ENCODE assay signal across 12 mouse cellular contexts in the genomic region with DNA sequence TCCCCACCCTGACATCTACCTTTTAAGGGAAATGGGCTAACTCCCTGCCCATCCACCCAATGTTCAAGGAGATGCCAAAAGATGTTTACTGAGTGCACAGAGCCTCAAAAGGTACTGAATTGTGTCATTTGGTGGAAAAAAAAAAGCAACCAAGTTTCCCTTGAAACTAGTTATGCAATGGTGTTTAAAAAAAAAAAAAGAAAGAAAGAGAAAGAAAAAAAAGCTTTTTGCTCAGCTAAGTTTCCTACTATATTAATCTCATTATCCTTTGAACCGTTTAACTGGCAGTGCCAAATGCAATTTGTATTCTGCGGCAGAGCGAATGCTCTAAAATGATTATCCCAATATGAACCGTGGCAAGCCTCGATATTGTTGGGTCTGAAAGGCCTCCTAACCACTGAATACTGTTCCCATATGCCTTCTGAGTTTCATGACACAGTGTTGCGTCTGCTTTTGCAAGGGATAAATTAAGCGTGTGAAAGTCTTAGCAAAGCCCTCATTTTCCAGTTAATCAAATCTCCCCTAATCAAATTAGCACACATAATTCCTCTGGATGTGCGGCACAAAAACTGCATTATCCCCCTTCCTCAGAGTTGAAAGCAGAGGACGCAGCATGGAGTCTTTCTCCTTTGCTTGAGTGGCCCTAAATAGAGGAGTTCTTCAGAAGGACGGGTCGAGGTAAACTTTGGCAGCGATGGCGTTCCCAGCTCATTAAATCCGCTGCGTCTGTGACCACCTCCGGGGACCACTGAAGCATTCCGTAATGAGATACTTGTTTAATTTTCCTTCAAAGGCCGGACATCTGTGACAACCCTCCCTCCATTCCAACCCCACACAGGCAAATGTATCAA.
DNase-seq lines count a peak whose midpoint lies in the region; ATAC-seq and TF ChIP-seq lines count a peak whose summit lies in the region.
"Had no signal": no experiment of that assay in that cellular context is flagged by ENCODE, and none has a peak within 500 bp of the region (broad histone marks: within the 10 kb centered on the region; RNA-seq: fewer than 3 reads in every experiment).

No protein-coding gene starts in this region.

- H3K4me1 ChIP-seq in forebrain, postnatal 0 days (ENCODE audit: insufficient read depth), result peaks cover 9% of the 10 kb centered on the region; the same call in 1 of the 2 replicates
- H3K4me1 ChIP-seq in midbrain, embryonic 14.5 days (ENCODE audit: control insufficient read depth, insufficient read depth, low read length), result peaks cover 66% of the 10 kb centered on the region
- H3K4me1 ChIP-seq in liver, embryonic 12.5 days, result 0 out of 2 replicates have a peak, but pooled peaks cover 3% of the 10 kb centered on the region

- ATAC-seq in forebrain, postnatal 0 days, result peak; percentile 35; the same call in 1 of the 2 replicates
- peak; percentile 69 for ATAC-seq in midbrain, embryonic 14.5 days (ENCODE audit: low FRiP score, low TSS enrichment)
- ATAC-seq in erythroblast, adult 5-6 weeks (replicated peaks; ENCODE audit: low FRiP score, poor library complexity, severe bottlenecking), result no peak
- no peak for ATAC-seq in liver, embryonic 12.5 days

- no peak overlapping the region for H3K4me2 ChIP-seq in forebrain, postnatal 0 days (ENCODE audit: low read depth)
- H3K4me2 ChIP-seq in midbrain, embryonic 14.5 days (ENCODE audit: low read length), result no peak overlapping the region
- H3K4me2 ChIP-seq in liver, embryonic 12.5 days, result no peak overlapping the region

- 16% methylated on average over 18 of the region's 18 CpGs for WGBS in forebrain, postnatal 0 days
- 8% methylated on average over 18 of the region's 18 CpGs for WGBS in midbrain, embryonic 14.5 days
- 84% methylated on average over 18 of the region's 18 CpGs for WGBS in liver, embryonic 12.5 days (ENCODE audit: insufficient replicate concordance)

- no peak for TF ChIP-seq CTCF in forebrain, postnatal 0 days (IDR thresholded peaks at IDR 0.05; ENCODE audit: low read depth)

- no peaks in the 10 kb centered on the region for H3K27me3 ChIP-seq in forebrain, postnatal 0 days (ENCODE audit: insufficient read depth, low read length)
- 0 out of 2 replicates have a peak, but pooled peaks cover 14% of the 10 kb centered on the region for H3K27me3 ChIP-seq in midbrain, embryonic 14.5 days (ENCODE audit: control insufficient read depth, insufficient read depth, low read length)
- H3K27me3 ChIP-seq in liver, embryonic 12.5 days (replicated peaks), result no peaks in the 10 kb centered on the region

- no peaks in the 10 kb centered on the region for H3K36me3 ChIP-seq in forebrain, postnatal 0 days (ENCODE audit: insufficient read depth)
- H3K36me3 ChIP-seq in midbrain, embryonic 14.5 days (ENCODE audit: control insufficient read depth, insufficient read depth, low read length), result no peaks in the 10 kb centered on the region
- H3K36me3 ChIP-seq in liver, embryonic 12.5 days, result no peaks in the 10 kb centered on the region

- no peak overlapping the region for H3K4me3 ChIP-seq in forebrain, postnatal 0 days (ENCODE audit: low read depth, low read length)
- H3K4me3 ChIP-seq in midbrain, embryonic 14.5 days (replicated peaks; ENCODE audit: low read depth, low read length), result no peak overlapping the region
- no peak overlapping the region for H3K4me3 ChIP-seq in liver, embryonic 12.5 days
- H3K4me3 ChIP-seq: megakaryocyte, embryonic 14.5 days had no signal

- no peak overlapping the region for H3K27ac ChIP-seq in forebrain, postnatal 0 days (ENCODE audit: low read depth, low read length)
- H3K27ac ChIP-seq in midbrain, embryonic 14.5 days (replicated peaks; ENCODE audit: low read depth, low read length), result no peak overlapping the region; the same call in 1 of the 2 replicates
- no peak overlapping the region for H3K27ac ChIP-seq in liver, embryonic 12.5 days

- H3K9me3 ChIP-seq in forebrain, postnatal 0 days (ENCODE audit: low read length), result no peaks in the 10 kb centered on the region
- no peaks in the 10 kb centered on the region for H3K9me3 ChIP-seq in midbrain, embryonic 14.5 days (ENCODE audit: control insufficient read depth, low read length)
- no peaks in the 10 kb centered on the region for H3K9me3 ChIP-seq in liver, embryonic 12.5 days (replicated peaks)

- peak; percentile 29 for DNase-seq in brain, adult 2 months (ENCODE audit: low read depth, low spot score)
- DNase-seq in embryo, embryonic 10.5 days (ENCODE audit: low spot score), result peak; percentile 87
- peak; percentile 47 for DNase-seq in forebrain, postnatal 0 days
- DNase-seq in midbrain, embryonic 14.5 days, result peak; percentile 81
- DNase-seq in spleen, postnatal 14 days (ENCODE audit: low spot score in 2 of 2), result no peak
- DNase-seq in left cerebral cortex, adult 8-10 months (ENCODE audit: low spot score in 2 of 2), result no peak
- DNase-seq: adrenal gland, adult 2 months; cerebellum, adult 11-12 months; thymus, postnatal 36 days had no signal

- no peak overlapping the region for H3K9ac ChIP-seq in forebrain, postnatal 0 days
- H3K9ac ChIP-seq in midbrain, embryonic 14.5 days (replicated peaks; ENCODE audit: low read length), result no peak overlapping the region
- no peak overlapping the region for H3K9ac ChIP-seq in liver, embryonic 12.5 days

Comparison
In these comparisons a context has a peak if more than half of its experiments do, and no peak if none do; other contexts are left out.
1. DNase-seq: peak in brain, adult 2 months (single experiment), embryo, embryonic 10.5 days (single experiment), forebrain, postnatal 0 days (single experiment) and midbrain, embryonic 14.5 days (single experiment); none in spleen, postnatal 14 days (0 of 2) and left cerebral cortex, adult 8-10 months (0 of 2).
2. ATAC-seq: peak in forebrain, postnatal 0 days (single experiment) and midbrain, embryonic 14.5 days (single experiment); none in erythroblast, adult 5-6 weeks (single experiment) and liver, embryonic 12.5 days (single experiment).